Mouse (Mus musculus): ENCODE data around the gene Fmc1. TPM values are rescaled to one million over a fixed set of nuclear protein-coding genes. Genes with fewer than 3 reads are reported as not detected.
"Not testable (repeated sequence)": the region's sequence is repeated elsewhere in the genome, so short reads cannot be mapped to it uniquely, and the experiment has no call there.

Fmc1 gene
- polyA plus RNA-seq, 1 experiment from 2014 or later, result 150 TPM

- H3K36me3 ChIP-seq (ENCODE audit: control insufficient read depth, insufficient read depth, low read length); ATAC-seq (ENCODE audit: low FRiP score, low TSS enrichment); H3K27me3 ChIP-seq (ENCODE audit: control insufficient read depth, insufficient read depth, low read length); H3K4me1 ChIP-seq (ENCODE audit: control insufficient read depth, insufficient read depth, low read length); H3K9me3 ChIP-seq (ENCODE audit: control insufficient read depth, low read length): not testable (repeated sequence)
- peak overlapping the region; percentile 89; the same call in 1 of the 2 replicates for H3K9ac ChIP-seq (ENCODE audit: low read depth, low read length)
- H3K4me2 ChIP-seq (replicated peaks; ENCODE audit: low read depth, low read length), result peak overlapping the region; percentile 57
- 88% methylated on average over 6 of the region's 6 CpGs for WGBS
- peak overlapping the region; percentile 76; the same call in 1 of the 2 replicates for H3K4me3 ChIP-seq (ENCODE audit: low read length)
- H3K27ac ChIP-seq (ENCODE audit: low read depth, low read length), result peak overlapping the region; percentile 99; the same call in 1 of the 2 replicates
Measured at GRCm38 (mm10) chr6:38549840-38550239, 16.5 kb downstream of the Fmc1 start.

GRCm38 (mm10) chr6:38550250-38551061, 17.2 kb downstream of the Fmc1 start:
- WGBS, result 7% methylated on average over 28 of the region's 28 CpGs
- H3K27me3 ChIP-seq (ENCODE audit: control insufficient read depth, insufficient read depth, low read length), result no peaks in the 10 kb centered on the region
- ATAC-seq (ENCODE audit: low FRiP score, low TSS enrichment), result peak; percentile 14; the same call in 1 of the 2 replicates
- H3K27ac ChIP-seq (ENCODE audit: low read depth, low read length), result peak overlapping the region; percentile 99
- H3K9ac ChIP-seq (ENCODE audit: low read depth, low read length), result peak overlapping the region; percentile 89
- H3K4me3 ChIP-seq (ENCODE audit: low read length), result peak overlapping the region; percentile 76
- H3K4me1 ChIP-seq (ENCODE audit: control insufficient read depth, insufficient read depth, low read length), result peaks cover 9% of the 10 kb centered on the region; the same call in 1 of the 2 replicates
- H3K9me3 ChIP-seq (ENCODE audit: control insufficient read depth, low read length), result no peaks in the 10 kb centered on the region
- H3K4me2 ChIP-seq (replicated peaks; ENCODE audit: low read depth, low read length), result peak overlapping the region; percentile 57
- no peaks in the 10 kb centered on the region for H3K36me3 ChIP-seq (ENCODE audit: control insufficient read depth, insufficient read depth, low read length)

- peak; percentile 92 for ATAC-seq (ENCODE audit: low FRiP score, low TSS enrichment)
- H3K4me3 ChIP-seq (ENCODE audit: low read length), result peak within 1 kb of the TSS; percentile 76
- WGBS, result under 1% methylated on average over 87 of the region's 98 CpGs
- peak within 1 kb of the TSS; percentile 99 for H3K27ac ChIP-seq (ENCODE audit: low read depth, low read length)
- no peaks in the 10 kb centered on the region for H3K36me3 ChIP-seq (ENCODE audit: control insufficient read depth, insufficient read depth, low read length)
- peaks cover 9% of the 10 kb centered on the region; the same call in 1 of the 2 replicates for H3K4me1 ChIP-seq (ENCODE audit: control insufficient read depth, insufficient read depth, low read length)
- peak within 1 kb of the TSS; percentile 57 for H3K4me2 ChIP-seq (replicated peaks; ENCODE audit: low read depth, low read length)
- no peaks in the 10 kb centered on the region for H3K27me3 ChIP-seq (ENCODE audit: control insufficient read depth, insufficient read depth, low read length)
- no peaks in the 10 kb centered on the region for H3K9me3 ChIP-seq (ENCODE audit: control insufficient read depth, low read length)
- H3K9ac ChIP-seq (ENCODE audit: low read depth, low read length), result peak within 1 kb of the TSS; percentile 89
Measured at GRCm38 (mm10) chr6:38551062-38551988, 18.0 kb downstream of the Fmc1 start, which contains the start of gene Luc7l2. Gene Luc7l2, plus strand, starts transcription at chr6:38551334.

DNA sequence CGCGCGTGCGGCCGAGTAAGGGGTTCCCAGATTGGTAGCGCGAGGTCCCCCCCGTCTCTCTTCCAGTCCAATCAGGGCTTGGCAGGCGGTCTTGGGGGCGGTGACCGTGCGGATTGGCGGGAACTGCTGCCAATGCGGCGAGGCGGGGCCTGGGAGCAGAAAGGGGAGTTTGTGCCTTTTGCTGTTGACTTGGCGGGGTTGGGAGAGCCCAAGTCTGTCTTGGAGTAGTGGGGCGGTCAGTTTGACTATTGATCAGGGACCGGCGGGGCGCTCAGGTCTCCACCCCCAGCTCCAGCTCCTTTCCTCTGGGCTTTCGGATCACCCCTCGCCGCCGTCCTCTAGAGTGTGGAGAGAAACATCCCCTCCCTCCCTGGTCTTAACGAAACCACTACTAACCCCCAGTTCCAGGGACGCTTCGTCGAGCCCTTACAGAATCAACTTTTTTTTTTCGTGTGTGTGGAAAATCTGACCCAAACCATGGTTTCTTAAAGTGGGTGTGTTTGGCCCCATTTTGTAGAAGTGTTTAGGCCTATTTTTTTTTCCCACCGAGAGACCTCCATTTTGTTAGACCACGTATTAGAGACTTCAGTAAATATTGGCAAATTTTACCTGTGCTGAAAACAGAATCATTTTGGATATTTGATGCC, 18.8 kb downstream of the Fmc1 start:
- peak; percentile 96 for ATAC-seq (ENCODE audit: low FRiP score, low TSS enrichment)
- Histone ChIP-seq H3K9me3 (ENCODE audit: control insufficient read depth, low read length) (no peaks in the 10 kb centered on the region), H3K4me1 (ENCODE audit: control insufficient read depth, insufficient read depth, low read length) (peaks cover 9% of the 10 kb centered on the region; the same call in 1 of the 2 replicates), H3K4me2 (replicated peaks; ENCODE audit: low read depth, low read length) (peak overlapping the region; percentile 38), H3K36me3 (ENCODE audit: control insufficient read depth, insufficient read depth, low read length) (no peaks in the 10 kb centered on the region), H3K27ac (ENCODE audit: low read depth, low read length) (peak overlapping the region; percentile 99), H3K4me3 (ENCODE audit: low read length) (peak overlapping the region; percentile 76), H3K9ac (ENCODE audit: low read depth, low read length) (peak overlapping the region; percentile 89), H3K27me3 (ENCODE audit: control insufficient read depth, insufficient read depth, low read length) (no peaks in the 10 kb centered on the region)
- WGBS, result under 1% methylated on average over 32 of the region's 32 CpGs

GRCm38 (mm10) chr6:38552636-38553000, 19.3 kb downstream of the Fmc1 start:
- peaks cover 9% of the 10 kb centered on the region; the same call in 1 of the 2 replicates for H3K4me1 ChIP-seq (ENCODE audit: control insufficient read depth, insufficient read depth, low read length)
- WGBS, result 17% methylated on average over 5 of the region's 5 CpGs
- no peaks in the 10 kb centered on the region for H3K27me3 ChIP-seq (ENCODE audit: control insufficient read depth, insufficient read depth, low read length)
- no peak overlapping the region; the same call in 1 of the 2 replicates for H3K27ac ChIP-seq (ENCODE audit: low read depth, low read length)
- no peaks in the 10 kb centered on the region for H3K36me3 ChIP-seq (ENCODE audit: control insufficient read depth, insufficient read depth, low read length)
- no peaks in the 10 kb centered on the region for H3K9me3 ChIP-seq (ENCODE audit: control insufficient read depth, low read length)
- H3K9ac ChIP-seq (ENCODE audit: low read depth, low read length), result peak overlapping the region; percentile 89
- peak overlapping the region; percentile 76 for H3K4me3 ChIP-seq (ENCODE audit: low read length)
- no peak for ATAC-seq (ENCODE audit: low FRiP score, low TSS enrichment)
- peak overlapping the region; percentile 38 for H3K4me2 ChIP-seq (replicated peaks; ENCODE audit: low read depth, low read length)

GRCm38 (mm10) chr6:38576096-38576495, 42.8 kb downstream of the Fmc1 start:
- no peak overlapping the region for H3K9ac ChIP-seq (ENCODE audit: low read depth, low read length)
- no peaks in the 10 kb centered on the region for H3K9me3 ChIP-seq (ENCODE audit: control insufficient read depth, low read length)
- H3K27me3 ChIP-seq (ENCODE audit: control insufficient read depth, insufficient read depth, low read length), result no peaks in the 10 kb centered on the region
- H3K36me3 ChIP-seq (ENCODE audit: control insufficient read depth, insufficient read depth, low read length), result peaks cover 50% of the 10 kb centered on the region
- no peak overlapping the region for H3K27ac ChIP-seq (ENCODE audit: low read depth, low read length)
- no peak for ATAC-seq (ENCODE audit: low FRiP score, low TSS enrichment)
- H3K4me1 ChIP-seq (ENCODE audit: control insufficient read depth, insufficient read depth, low read length), result no peaks in the 10 kb centered on the region
- no peak overlapping the region for H3K4me3 ChIP-seq (ENCODE audit: low read length)
- 92% methylated on average over 2 of the region's 2 CpGs for WGBS
- no peak overlapping the region for H3K4me2 ChIP-seq (replicated peaks; ENCODE audit: low read depth, low read length)

- no peak for ATAC-seq (ENCODE audit: low FRiP score, low TSS enrichment)
- WGBS, result 91% methylated on average over 3 of the region's 3 CpGs
Measured at GRCm38 (mm10) chr6:38580112-38580857, 47.0 kb downstream of the Fmc1 start.

DNA sequence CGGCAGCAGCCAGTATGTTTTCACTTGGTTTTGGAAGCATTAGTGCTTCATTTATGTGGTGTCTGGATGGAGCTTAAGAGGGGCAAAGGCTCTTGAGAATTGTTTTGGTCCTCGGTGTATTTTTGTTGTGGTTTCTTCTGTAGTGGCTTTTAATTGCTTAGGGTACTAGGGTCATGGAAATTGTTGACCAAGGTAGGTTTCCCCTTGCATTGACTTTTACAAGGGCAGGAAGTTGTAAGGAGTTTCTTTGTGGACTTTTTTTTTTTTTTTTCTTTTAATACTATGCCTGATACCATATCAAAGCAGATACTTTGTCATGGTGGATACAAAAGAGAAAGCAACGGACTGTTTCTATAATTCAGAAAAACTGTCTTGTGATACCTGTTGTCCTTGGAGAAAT, 48.4 kb downstream of the Fmc1 start:
- ATAC-seq (ENCODE audit: low FRiP score, low TSS enrichment), result no peak
- Histone ChIP-seq H3K27me3 (ENCODE audit: control insufficient read depth, insufficient read depth, low read length) (no peaks in the 10 kb centered on the region), H3K4me3 (ENCODE audit: low read length) (no peak overlapping the region), H3K9ac (ENCODE audit: low read depth, low read length) (no peak overlapping the region), H3K27ac (ENCODE audit: low read depth, low read length) (no peak overlapping the region), H3K9me3 (ENCODE audit: control insufficient read depth, low read length) (no peaks in the 10 kb centered on the region), H3K4me1 (ENCODE audit: control insufficient read depth, insufficient read depth, low read length) (no peaks in the 10 kb centered on the region), H3K4me2 (replicated peaks; ENCODE audit: low read depth, low read length) (no peak overlapping the region), H3K36me3 (ENCODE audit: control insufficient read depth, insufficient read depth, low read length) (peaks cover 60% of the 10 kb centered on the region)
- 88% methylated on average over 3 of the region's 3 CpGs for WGBS

More at GRCm38 (mm10) chr6:38580112-38580857, 47.0 kb downstream of the Fmc1 start:
- Histone ChIP-seq H3K27me3 (ENCODE audit: control insufficient read depth, insufficient read depth, low read length) (no peaks in the 10 kb centered on the region), H3K4me3 (ENCODE audit: low read length) (no peak overlapping the region), H3K27ac (ENCODE audit: low read depth, low read length) (no peak overlapping the region), H3K36me3 (ENCODE audit: control insufficient read depth, insufficient read depth, low read length) (peaks cover 50% of the 10 kb centered on the region), H3K4me1 (ENCODE audit: control insufficient read depth, insufficient read depth, low read length) (no peaks in the 10 kb centered on the region), H3K9ac (ENCODE audit: low read depth, low read length) (no peak overlapping the region), H3K4me2 (replicated peaks; ENCODE audit: low read depth, low read length) (no peak overlapping the region), H3K9me3 (ENCODE audit: control insufficient read depth, low read length) (no peaks in the 10 kb centered on the region)
